Mouse (Mus musculus): Measurements from ENCODE around the gene Capn7.

- TF ChIP-seq GATA1 (IDR thresholded peaks at IDR 0.05; ENCODE audit: borderline replicate concordance, low read length): no peak
- TF ChIP-seq FLI1 (IDR thresholded peaks at IDR 0.05; ENCODE audit: low read length): no peak
These were observed 45.8 kb downstream of the Capn7 start for GRCm38 (mm10) chr14:31382276-31382675.
